Mouse (Mus musculus) leukemia stem cell, adult 10-12 weeks (primary cell): Measurements from ENCODE around the gene Sp7. TPM values are rescaled to one million over a fixed set of nuclear protein-coding genes. Genes with fewer than 3 reads are reported as not detected.

Experiments
- polyA plus RNA-seq: library from polyadenylated mRNA; stranded (reverse); fragments of >175 nt; gene quantifications from 2 replicates; pipeline ENCODE4 v1.2.3, GENCODE M21; 2012; ENCODE audit warnings: low replicate concordance

Sp7 gene
- not detected in 2 replicates for polyA plus RNA-seq

GRCm38 (mm10) chr15:102366733-102367344 is at the start of gene Sp7:
TSS of gene Sp7 (minus strand) at chr15:102367182.

GRCm38 (mm10) chr15:102405489-102406195 is 38.7 kb upstream of the Sp7 start, which contains the start of gene Sp1:
TSS of gene Sp1 (plus strand) at chr15:102406143.

GRCm38 (mm10) chr15:102350138-102350941 is 16.6 kb downstream of the Sp7 start, which contains the start of gene Aaas:
TSS of gene Aaas (minus strand) at chr15:102350771.

GRCm38 (mm10) chr15:102331610-102332015 is 35.4 kb downstream of the Sp7 start, which contains the start of gene Myg1:
TSS of gene Myg1 (plus strand) at chr15:102331709.

GRCm38 (mm10) chr15:102326022-102326576 is 40.9 kb downstream of the Sp7 start, which contains the start of gene Pfdn5:
TSS of gene Pfdn5 (plus strand) at chr15:102326116.

Other genes starting within 250 kb of the Sp7 start
- 7.8 and 13.8 TPM in 2 replicates for gene Spryd3, start 230.9 kb downstream of the Sp7 start, polyA plus RNA-seq
- 1.1 and 3.7 TPM in 2 replicates for gene Igfbp6, start 222.8 kb downstream of the Sp7 start, polyA plus RNA-seq
- gene Soat2, start 216.7 kb downstream of the Sp7 start, polyA plus RNA-seq = 5.4 and 8.2 TPM in 2 replicates
- 10.9 and 11.5 TPM in 2 replicates for gene Zfp740, start 163.9 kb downstream of the Sp7 start, polyA plus RNA-seq
- 6.3 and 8.9 TPM in 2 replicates for gene Csad, start 162.5 kb downstream of the Sp7 start, polyA plus RNA-seq
- gene Itgb7, start 135.2 kb downstream of the Sp7 start, polyA plus RNA-seq = 168 and 223 TPM in 2 replicates
- gene Rarg, start 109.7 kb downstream of the Sp7 start, polyA plus RNA-seq = 11.2 and 12.3 TPM in 2 replicates
- not detected in 2 replicates for gene Gm9918, start 96.6 kb downstream of the Sp7 start, polyA plus RNA-seq
- 50.2 and 91.4 TPM in 2 replicates for gene Mfsd5, start 87.7 kb downstream of the Sp7 start, polyA plus RNA-seq
- 19.4 and 42.7 TPM in 2 replicates for gene Espl1, start 70.9 kb downstream of the Sp7 start, polyA plus RNA-seq
- 2.9 and 10.3 TPM in 2 replicates for gene Pfdn5, start 41.1 kb downstream of the Sp7 start, polyA plus RNA-seq
- 25.7 and 87.7 TPM in 2 replicates for gene Myg1, start 35.5 kb downstream of the Sp7 start, polyA plus RNA-seq
- gene Aaas, start 16.4 kb downstream of the Sp7 start, polyA plus RNA-seq = 29.3 and 184 TPM in 2 replicates
- gene Sp1, start 39.0 kb upstream of the Sp7 start, polyA plus RNA-seq = 10.7 and 11.9 TPM in 2 replicates
- not detected in 2 replicates for gene Amhr2, start 78.2 kb upstream of the Sp7 start, polyA plus RNA-seq
- gene Prr13, start 91.8 kb upstream of the Sp7 start, polyA plus RNA-seq = 46.5 and 443 TPM in 2 replicates
- gene Pcbp2, start 103.4 kb upstream of the Sp7 start, polyA plus RNA-seq = 134 and 647 TPM in 2 replicates
- not detected in 2 replicates for gene Gm10337, start 136.5 kb upstream of the Sp7 start, polyA plus RNA-seq
- 0.99 and 1.2 TPM in 2 replicates for gene Map3k12, start 149.9 kb upstream of the Sp7 start, polyA plus RNA-seq
- 79.5 and 91.5 TPM in 2 replicates for gene Tarbp2, start 151.0 kb upstream of the Sp7 start, polyA plus RNA-seq
- gene Npff, start 157.8 kb upstream of the Sp7 start, polyA plus RNA-seq = 0.91 and 1.0 TPM in 2 replicates